Mouse (Mus musculus): ENCODE results near the gene Gimap8. TPM values are rescaled to one million over a fixed set of nuclear protein-coding genes. Genes with fewer than 3 reads are reported as not detected.
A peak's percentile ranks its signal among the peaks of the same experiment; 100 is the strongest.
"Not testable (repeated sequence)": the region's sequence is repeated elsewhere in the genome, so short reads cannot be mapped to it uniquely, and the experiment has no call there.

Gimap8 gene
- polyA plus RNA-seq, 1 experiment = 0.31 TPM

DNA sequence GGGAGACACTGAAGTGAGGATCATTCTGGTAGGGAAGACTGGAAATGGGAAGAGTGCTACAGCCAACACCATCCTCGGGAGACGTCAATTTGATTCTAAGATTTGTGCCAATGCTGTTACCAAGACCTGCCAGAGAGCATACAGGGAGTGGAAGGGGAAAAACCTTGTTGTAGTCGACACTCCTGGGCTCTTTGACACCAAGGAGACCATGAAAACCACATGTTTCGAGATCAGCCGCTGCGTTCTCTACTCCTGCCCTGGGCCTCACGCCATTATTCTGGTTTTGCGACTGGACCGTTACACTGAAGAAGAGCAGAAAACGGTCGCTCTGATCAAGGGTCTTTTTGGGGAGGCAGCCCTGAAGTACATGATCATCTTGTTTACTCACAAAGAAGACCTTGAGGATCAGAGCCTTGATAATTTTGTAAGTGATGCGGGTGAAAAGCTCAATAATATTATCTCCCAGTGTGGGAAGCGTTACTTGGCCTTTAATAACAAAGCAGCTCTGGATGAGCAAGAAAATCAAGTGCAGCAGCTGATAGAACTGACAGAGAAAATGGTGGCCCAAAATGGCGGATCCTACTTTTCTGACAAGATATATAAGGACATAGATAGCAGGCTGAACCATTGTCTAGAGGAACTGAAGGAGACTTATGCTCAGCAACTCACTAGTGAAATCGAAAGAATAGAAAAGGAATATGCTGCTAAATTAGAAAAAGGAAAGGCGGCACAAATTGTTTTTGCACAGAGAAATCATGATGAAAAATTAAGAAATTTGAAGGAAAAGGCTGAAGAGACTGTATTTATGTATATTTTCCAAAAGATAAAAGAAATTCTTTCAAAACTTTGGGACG is 30.7 kb downstream of the Gimap8 start:
- Histone ChIP-seq H3K4me1 (peaks cover 70% of the 10 kb centered on the region), H3K36me3 (replicated peaks; ENCODE audit: low read length) (peaks cover 30% of the 10 kb centered on the region), H3K9me3 (no peaks in the 10 kb centered on the region), H3K4me3 (replicated peaks) (peak overlapping the region; percentile 95), H3K27me3 (replicated peaks) (no peaks in the 10 kb centered on the region)
- no peak for TF ChIP-seq FLI1 (IDR thresholded peaks at IDR 0.05; ENCODE audit: low read length)
- no peak for TF ChIP-seq GATA1 (IDR thresholded peaks at IDR 0.05; ENCODE audit: borderline replicate concordance, low read length)

- Histone ChIP-seq H3K4me3 (replicated peaks) (no peak overlapping the region), H3K27me3 (replicated peaks) (no peaks in the 10 kb centered on the region), H3K4me1 (peaks cover 77% of the 10 kb centered on the region), H3K36me3 (replicated peaks; ENCODE audit: low read length) (peaks cover 30% of the 10 kb centered on the region), H3K9me3 (no peaks in the 10 kb centered on the region)
- TF ChIP-seq GATA1 (IDR thresholded peaks at IDR 0.05; ENCODE audit: borderline replicate concordance, low read length) (no peak), FLI1 (IDR thresholded peaks at IDR 0.05; ENCODE audit: low read length) (no peak)
Observed at GRCm38 (mm10) chr6:48678391-48678790, 31.4 kb downstream of the Gimap8 start.

- no peak overlapping the region for H3K4me3 ChIP-seq (replicated peaks)
- H3K36me3 ChIP-seq (replicated peaks; ENCODE audit: low read length) = peaks cover 30% of the 10 kb centered on the region
- peaks cover 84% of the 10 kb centered on the region for H3K4me1 ChIP-seq
- H3K9me3 ChIP-seq = no peaks in the 10 kb centered on the region
- no peaks in the 10 kb centered on the region for H3K27me3 ChIP-seq (replicated peaks)
- no peak for TF ChIP-seq FLI1 (IDR thresholded peaks at IDR 0.05; ENCODE audit: low read length)
- no peak for TF ChIP-seq GATA1 (IDR thresholded peaks at IDR 0.05; ENCODE audit: borderline replicate concordance, low read length)
Observed at GRCm38 (mm10) chr6:48679701-48680100, 32.7 kb downstream of the Gimap8 start.

GRCm38 (mm10) chr6:48680421-48680820 is 33.4 kb downstream of the Gimap8 start:
- H3K36me3 ChIP-seq (replicated peaks; ENCODE audit: low read length) = peaks cover 30% of the 10 kb centered on the region
- peaks cover 85% of the 10 kb centered on the region for H3K4me1 ChIP-seq
- TF ChIP-seq FLI1 (IDR thresholded peaks at IDR 0.05; ENCODE audit: low read length) (no peak), GATA1 (IDR thresholded peaks at IDR 0.05; ENCODE audit: borderline replicate concordance, low read length) (no peak)
- no peaks in the 10 kb centered on the region for H3K27me3 ChIP-seq (replicated peaks)
- no peak overlapping the region for H3K4me3 ChIP-seq (replicated peaks)
- H3K9me3 ChIP-seq = no peaks in the 10 kb centered on the region

- Histone ChIP-seq H3K4me3 (replicated peaks) (no peak overlapping the region), H3K36me3 (replicated peaks; ENCODE audit: low read length) (peaks cover 30% of the 10 kb centered on the region), H3K9me3 (no peaks in the 10 kb centered on the region), H3K27me3 (replicated peaks) (no peaks in the 10 kb centered on the region), H3K4me1 (peaks cover 88% of the 10 kb centered on the region)
- TF ChIP-seq FLI1 (IDR thresholded peaks at IDR 0.05; ENCODE audit: low read length) (no peak), GATA1 (IDR thresholded peaks at IDR 0.05; ENCODE audit: borderline replicate concordance, low read length) (no peak)
Observed at GRCm38 (mm10) chr6:48681472-48682090, 34.5 kb downstream of the Gimap8 start.

GRCm38 (mm10) chr6:48682271-48682670 is 35.2 kb downstream of the Gimap8 start:
- Histone ChIP-seq H3K36me3 (replicated peaks; ENCODE audit: low read length) (peaks cover 30% of the 10 kb centered on the region), H3K4me3 (replicated peaks) (no peak overlapping the region), H3K27me3 (replicated peaks) (no peaks in the 10 kb centered on the region), H3K4me1 (peaks cover 88% of the 10 kb centered on the region), H3K9me3 (no peaks in the 10 kb centered on the region)
- TF ChIP-seq GATA1 (IDR thresholded peaks at IDR 0.05; ENCODE audit: borderline replicate concordance, low read length) (no peak), FLI1 (IDR thresholded peaks at IDR 0.05; ENCODE audit: low read length) (no peak)

GRCm38 (mm10) chr6:48683263-48683821 is 36.3 kb downstream of the Gimap8 start:
- H3K4me3 ChIP-seq (replicated peaks); H3K27me3 ChIP-seq (replicated peaks); H3K9me3 ChIP-seq: not testable (repeated sequence)
- H3K36me3 ChIP-seq (replicated peaks; ENCODE audit: low read length) = peaks cover 22% of the 10 kb centered on the region
- peaks cover 83% of the 10 kb centered on the region for H3K4me1 ChIP-seq

GRCm38 (mm10) chr6:48684319-48684718 is 37.3 kb downstream of the Gimap8 start, which contains the start of gene Gimap4:
Gene Gimap4 (plus strand): TSS chr6:48684549.
- no peak for TF ChIP-seq FLI1 (IDR thresholded peaks at IDR 0.05; ENCODE audit: low read length)
- TF ChIP-seq GATA1 (IDR thresholded peaks at IDR 0.05; ENCODE audit: borderline replicate concordance, low read length) = no peak
- H3K27me3 ChIP-seq (replicated peaks) = no peaks in the 10 kb centered on the region
- peak within 1 kb of the TSS; percentile 2 for H3K4me3 ChIP-seq (replicated peaks)
- H3K36me3 ChIP-seq (replicated peaks; ENCODE audit: low read length) = peaks cover 12% of the 10 kb centered on the region
- no peaks in the 10 kb centered on the region for H3K9me3 ChIP-seq
- H3K4me1 ChIP-seq = peaks cover 82% of the 10 kb centered on the region

- peaks cover 7% of the 10 kb centered on the region for H3K36me3 ChIP-seq (replicated peaks; ENCODE audit: low read length)
- H3K27me3 ChIP-seq (replicated peaks) = no peaks in the 10 kb centered on the region
- H3K4me1 ChIP-seq = peaks cover 81% of the 10 kb centered on the region
- H3K9me3 ChIP-seq = no peaks in the 10 kb centered on the region
- H3K4me3 ChIP-seq (replicated peaks) = no peak overlapping the region
- no peak for TF ChIP-seq GATA1 (IDR thresholded peaks at IDR 0.05; ENCODE audit: borderline replicate concordance, low read length)
- TF ChIP-seq FLI1 (IDR thresholded peaks at IDR 0.05; ENCODE audit: low read length) = no peak
Observed at GRCm38 (mm10) chr6:48684806-48685205, 37.8 kb downstream of the Gimap8 start.

DNA sequence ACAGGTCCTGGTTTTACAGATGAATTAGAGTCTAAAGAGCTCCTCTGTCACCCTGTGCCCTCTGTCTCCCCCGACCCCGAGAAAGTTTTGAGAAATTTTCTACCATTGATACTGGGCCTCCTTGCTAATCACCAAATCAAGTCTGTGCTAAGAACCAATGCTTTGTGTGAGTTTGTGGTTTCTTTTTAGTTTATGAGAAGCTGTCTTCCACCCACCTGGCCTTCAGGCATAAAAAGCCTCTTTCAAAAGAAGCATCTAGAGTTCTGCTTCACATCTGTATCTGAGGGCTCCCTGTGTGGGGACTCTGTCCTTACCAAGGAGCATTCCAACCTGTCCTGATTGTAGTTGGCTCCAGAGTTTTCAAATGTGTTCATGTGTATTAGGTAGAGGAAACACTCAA is 38.2 kb downstream of the Gimap8 start:
- H3K9me3 ChIP-seq = no peaks in the 10 kb centered on the region
- H3K4me1 ChIP-seq = peaks cover 76% of the 10 kb centered on the region
- H3K36me3 ChIP-seq (replicated peaks; ENCODE audit: low read length) = peaks cover 3% of the 10 kb centered on the region
- TF ChIP-seq GATA1 (IDR thresholded peaks at IDR 0.05; ENCODE audit: borderline replicate concordance, low read length) (no peak), FLI1 (IDR thresholded peaks at IDR 0.05; ENCODE audit: low read length) (no peak)
- H3K27me3 ChIP-seq (replicated peaks) = no peaks in the 10 kb centered on the region
- no peak overlapping the region for H3K4me3 ChIP-seq (replicated peaks)

Measured in megakaryocyte, embryonic 14.5 days (primary cell).